Mouse (Mus musculus) spleen, postnatal 4 days (tissue): ENCODE results near the gene Gm45015.
"Not testable (repeated sequence)": the region's sequence is repeated elsewhere in the genome, so short reads cannot be mapped to it uniquely, and the experiment has no call there.

ENCODE experiments used
- DNase-seq, 2 experiments: peaks; one replicate each; pipeline ENCODE4 v3.0.0; 2022; ENCODE audit warnings: low spot score in 2 of 2

Gm45015 gene

GRCm38 (mm10) chrX:73336740-73337139, at the start of gene Gm45015:
Gene Gm45015, minus strand, starts transcription at chrX:73336840.
- DNase-seq: no peak

DNA sequence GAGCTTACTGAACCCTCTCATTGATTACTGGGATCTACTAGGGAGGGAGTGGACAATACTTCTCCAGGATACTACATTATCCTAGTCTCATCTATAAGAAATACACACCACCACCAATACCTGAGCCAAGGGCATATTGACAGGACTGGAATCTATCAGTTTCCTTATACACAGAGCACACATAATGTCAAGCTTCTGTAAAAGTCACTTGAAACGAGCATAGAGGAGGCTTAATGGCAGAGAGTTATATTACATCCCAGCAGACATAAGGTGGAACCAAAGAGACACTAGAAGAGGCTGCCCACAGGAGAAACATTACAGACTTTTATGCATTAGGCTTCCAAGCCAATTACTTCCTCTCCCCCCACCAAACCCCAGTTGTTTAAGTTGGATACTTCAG, 48.3 kb upstream of the Gm45015 start:
- DNase-seq: no peak

DNA sequence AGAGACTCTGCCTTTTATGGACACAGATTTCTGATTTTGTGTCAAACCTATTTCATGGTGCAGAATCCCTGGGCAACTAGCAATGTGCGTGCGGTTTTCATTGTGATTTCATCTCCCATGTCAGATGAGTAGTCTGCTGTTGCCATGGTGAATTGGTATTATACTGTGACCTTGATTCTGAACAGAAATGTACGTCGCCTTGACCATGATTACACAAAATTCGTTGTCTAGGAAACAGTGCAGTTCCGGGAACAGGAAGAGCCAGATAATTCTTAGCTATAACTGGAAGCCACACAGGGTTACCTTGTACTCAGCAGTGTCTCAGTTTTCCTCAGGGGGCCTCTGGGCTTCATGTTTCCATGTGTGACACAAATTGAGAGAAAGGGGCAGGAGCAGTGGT, 47.8 kb upstream of the Gm45015 start:
- no peak for DNase-seq

DNA sequence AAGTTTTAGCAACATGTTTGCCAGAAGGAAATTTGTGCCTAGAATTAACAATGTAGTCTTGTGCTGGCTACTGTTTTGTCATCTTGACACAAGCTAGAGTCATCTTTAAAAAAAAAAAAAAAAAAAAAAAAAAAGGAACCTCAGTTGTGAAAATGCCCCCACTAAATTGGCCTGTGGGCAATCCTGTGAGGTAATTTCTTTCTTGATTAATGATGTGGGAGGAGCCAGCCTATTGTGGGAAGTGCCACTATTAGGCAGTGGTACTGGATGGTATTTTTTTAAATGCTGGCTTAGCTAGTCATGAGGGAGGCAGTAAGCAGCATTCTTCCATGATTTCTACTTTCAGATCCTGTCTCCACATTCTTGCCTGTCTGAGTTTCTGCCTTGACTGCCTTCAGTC, 26.7 kb upstream of the Gm45015 start:
- no peak for DNase-seq

- no peak for DNase-seq
These were observed 20.1 kb upstream of the Gm45015 start for GRCm38 (mm10) chrX:73356719-73357118.

DNA sequence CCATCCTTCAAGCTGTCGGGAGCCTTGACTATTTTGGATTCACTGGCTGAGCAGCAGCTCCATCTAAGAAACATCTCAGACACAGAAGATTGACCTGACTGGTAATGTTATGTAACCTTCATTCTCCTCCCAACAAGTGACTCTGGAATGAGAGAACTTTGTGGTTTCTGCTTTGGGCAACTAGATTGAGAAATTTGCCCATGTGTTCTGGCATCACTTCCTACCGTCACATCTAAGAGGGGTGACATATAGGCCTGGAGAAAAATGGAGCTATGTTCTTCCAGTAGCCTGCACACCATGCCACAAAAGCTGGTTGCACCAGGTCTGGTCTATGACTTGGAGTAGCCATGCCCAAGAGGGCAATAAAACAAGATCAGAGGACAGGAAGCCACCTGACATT, 19.5 kb upstream of the Gm45015 start:
- no peak for DNase-seq

GRCm38 (mm10) chrX:73344346-73344745, 7.7 kb upstream of the Gm45015 start:
- no peak for DNase-seq

- no peak for DNase-seq
These were observed 7.2 kb upstream of the Gm45015 start for GRCm38 (mm10) chrX:73343802-73344201.

GRCm38 (mm10) chrX:73342941-73343735, 6.5 kb upstream of the Gm45015 start:
- peak in 1 of 2 experiments; percentile 12 for DNase-seq

- DNase-seq: peak; percentile 64 to 81
These were observed 5.8 kb upstream of the Gm45015 start, which contains the start of gene Zfp275 for GRCm38 (mm10) chrX:73342483-73342895. Gene Zfp275, plus strand, starts transcription at chrX:73342621.

GRCm38 (mm10) chrX:73342068-73342467, 5.4 kb upstream of the Gm45015 start:
- DNase-seq: no peak

- no peak for DNase-seq
These were observed 4.8 kb upstream of the Gm45015 start for GRCm38 (mm10) chrX:73341473-73341872.

DNA sequence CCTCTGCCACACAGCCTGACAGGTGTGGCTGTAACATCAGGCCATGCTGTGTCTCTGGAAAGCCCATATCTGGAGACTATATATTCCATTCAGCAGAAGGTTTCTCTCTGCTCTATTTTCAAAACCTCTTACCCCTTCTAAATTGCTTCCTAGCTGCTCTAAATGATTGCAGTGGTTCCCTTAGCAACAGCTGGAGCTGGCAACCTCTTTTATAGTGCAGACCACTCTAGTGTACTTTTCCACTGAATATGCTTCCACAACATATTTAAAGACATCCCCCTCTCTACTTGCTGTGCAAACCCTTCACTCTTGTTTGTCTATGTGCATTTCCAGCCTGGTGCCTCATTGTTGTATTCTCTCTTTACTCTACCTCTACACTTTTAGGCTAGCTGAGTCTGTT, 3.1 kb downstream of the Gm45015 start:
- DNase-seq: no peak

GRCm38 (mm10) chrX:73327215-73327614, 9.4 kb downstream of the Gm45015 start:
- no peak for DNase-seq

DNA sequence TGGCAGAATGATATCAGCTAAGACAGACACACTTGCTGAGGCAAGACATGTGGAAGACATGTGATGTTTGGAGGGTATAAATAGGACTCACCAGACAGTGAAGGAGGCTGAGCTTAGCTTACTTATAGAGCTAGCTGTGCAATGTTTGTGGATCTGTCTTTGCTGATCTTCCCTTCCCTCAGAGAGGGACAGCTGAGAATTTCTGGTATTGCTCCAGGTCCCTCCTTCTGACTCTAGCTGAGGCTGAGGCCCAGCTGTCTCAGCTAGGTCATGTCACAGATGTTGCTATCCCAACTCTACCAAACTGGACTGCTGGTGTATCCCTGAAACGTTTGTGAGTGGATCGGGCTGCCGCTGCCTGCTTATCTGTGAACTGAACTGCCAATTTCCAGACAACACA, 15.6 kb downstream of the Gm45015 start:
- no peak for DNase-seq

DNA sequence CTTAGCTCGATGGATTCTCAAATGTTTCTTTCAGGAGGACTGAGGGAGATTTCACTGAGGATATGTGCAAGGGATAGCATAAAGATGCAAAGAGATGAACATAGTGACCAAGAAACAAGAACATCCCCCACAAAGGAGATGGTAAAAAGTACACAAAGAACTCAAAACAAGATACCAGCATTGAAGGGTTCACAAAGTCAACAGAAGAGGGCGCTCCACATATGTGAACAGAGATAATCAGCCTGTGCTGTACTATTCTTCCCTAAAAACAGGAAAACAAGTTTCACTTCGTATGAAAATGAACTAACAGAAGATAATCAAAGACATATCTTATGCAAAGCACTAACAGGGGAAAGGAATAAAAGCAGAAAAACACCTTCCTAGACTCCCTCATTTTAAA, 24.1 kb downstream of the Gm45015 start:
- DNase-seq: no peak

DNA sequence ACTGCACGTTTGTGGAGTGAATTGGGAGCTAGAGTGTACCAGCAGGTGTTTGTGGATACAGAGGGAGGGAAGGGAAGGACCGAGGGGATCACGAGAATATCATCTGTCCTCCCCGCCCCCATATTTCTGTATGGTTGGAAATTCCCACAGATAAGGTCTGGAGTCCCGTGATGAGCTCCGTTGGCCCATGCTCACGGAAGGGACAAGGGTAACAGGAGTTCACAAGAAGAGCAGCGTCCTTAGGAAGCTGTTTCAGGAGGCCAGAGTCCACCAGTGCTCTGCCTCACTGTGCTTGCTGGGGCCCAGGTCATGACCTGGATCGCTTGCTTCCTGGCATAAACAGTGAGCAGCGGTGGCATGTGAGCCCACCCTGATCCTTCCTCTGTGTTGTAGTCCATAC, 40.9 kb downstream of the Gm45015 start:
- not testable (repeated sequence) for DNase-seq

DNA sequence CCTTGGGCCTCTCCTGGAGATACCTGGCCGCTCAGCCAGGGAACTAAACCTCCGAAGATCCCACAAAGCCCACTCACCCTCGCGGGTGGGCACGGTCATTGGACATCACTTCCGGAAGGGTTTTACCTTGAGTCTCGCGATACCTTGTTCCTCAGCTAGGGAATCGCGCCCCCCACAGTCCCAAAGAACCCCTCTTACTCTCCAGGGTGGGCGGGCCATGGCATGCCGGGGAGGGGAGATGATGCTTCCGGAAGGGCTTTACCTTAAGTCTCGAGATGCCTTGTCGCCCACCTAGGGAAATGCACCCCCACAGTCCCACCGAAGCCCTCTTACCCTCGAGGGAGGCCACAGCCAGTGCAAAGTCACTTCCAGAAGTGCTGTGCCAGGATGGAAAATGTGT, 43.8 kb downstream of the Gm45015 start, which contains the start of the genes Xlr5a and Xlr5c:
Xlr5a (minus strand) TSS at position 101 of the 400 bp plus-strand sequence.
Xlr5c (minus strand) TSS at position 101 of the 400 bp plus-strand sequence.
- not testable (repeated sequence) for DNase-seq
